Mouse (Mus musculus) stomach, postnatal 0 days (tissue): Measurements from ENCODE around the gene Mad1l1. TPM values are rescaled to one million over a fixed set of nuclear protein-coding genes. Genes with fewer than 3 reads are reported as not detected.
A peak's percentile ranks its signal among the peaks of the same experiment; 100 is the strongest.

Source experiments
- ATAC-seq: fragments of 200-750 bp; cut with Nextera tagmentation; 2 replicates; pipeline ENCODE4 v1.8.0; 2017; ENCODE audit not compliant: low FRiP score, low TSS enrichment
- DNase-seq: peaks from one replicate; pipeline ENCODE4 v3.0.0-alpha.2; 2016; ENCODE audit warnings: low spot score
- H3K27ac ChIP-seq: fragments of 300-500 bp; sonication (generic); replicated peaks from 2 replicates; pipeline ENCODE4 v1.5.1; 2014; ENCODE audit warnings: mild to moderate bottlenecking, control low read depth
- H3K27me3 ChIP-seq: fragments of 300-500 bp; sonication (generic); 2 replicates; pipeline ENCODE4 v1.6.1; 2014; ENCODE audit warnings: low read length; ENCODE audit not compliant: control insufficient read depth, insufficient read depth
- H3K36me3 ChIP-seq: fragments of 300-500 bp; sonication (generic); 2 replicates; pipeline ENCODE4 v1.6.1; 2014; ENCODE audit warnings: low read length, mixed read lengths; ENCODE audit not compliant: control insufficient read depth, insufficient read depth
- H3K4me1 ChIP-seq: fragments of 300-500 bp; sonication (generic); replicated peaks from 2 replicates; pipeline ENCODE4 v1.6.1; 2014; ENCODE audit warnings: antibody characterized with exemption; ENCODE audit not compliant: control insufficient read depth, insufficient read depth
- H3K4me2 ChIP-seq: fragments of 300-500 bp; sonication (generic); replicated peaks from 2 replicates; pipeline ENCODE4 v1.6.1; 2014; ENCODE audit warnings: low read depth, mild to moderate bottlenecking, control low read depth, moderate library complexity
- H3K4me3 ChIP-seq: fragments of 300-500 bp; sonication (generic); 2 replicates; pipeline ENCODE4 v1.5.1; 2014; ENCODE audit warnings: low read depth, low read length, control low read depth
- H3K9ac ChIP-seq: fragments of 300-500 bp; sonication (generic); 2 replicates; pipeline ENCODE4 v1.6.1; 2014; ENCODE audit warnings: mild to moderate bottlenecking, low read length, control low read depth, mixed read lengths
- H3K9me3 ChIP-seq: fragments of 300-500 bp; sonication (generic); 2 replicates; pipeline ENCODE4 v1.6.1; 2016; ENCODE audit warnings: low read length; ENCODE audit not compliant: control insufficient read depth
- CTCF ChIP-seq: IDR thresholded peaks from 2 replicates; pipeline ENCODE4 v1.5.1; 2016; ENCODE audit warnings: antibody characterized with exemption, low read depth, mild to moderate bottlenecking, moderate library complexity
- EP300 ChIP-seq: optimal IDR thresholded peaks from 2 replicates; pipeline ENCODE3; 2016; ENCODE audit warnings: antibody characterized with exemption
- WGBS: fragments of 180-500 bp; shearing (Covaris S2); extraction: QIAGEN DNeasy Blood & Tissue Kit; methylation state at CpG from one replicate; pipeline ENCODE4 v1.1.7; 2014; 5-methylcytosine and 5-hydroxymethylcytosine counted together
- polyA plus RNA-seq: library from polyadenylated mRNA; unstranded; fragments of >200 nt; fragmentation: Nextera tagmentation; extraction: Ambion mirVana; gene quantifications from 2 replicates; pipeline ENCODE4 v1.2.1, GENCODE M21; 2015

Mad1l1 gene
- polyA plus RNA-seq, 1 experiment from 2014 or later, result 14.2 TPM

GRCm38 (mm10) chr5:140124626-140125025 lies 196.7 kb downstream of the Mad1l1 start:
- H3K27me3 ChIP-seq, result no peaks in the 10 kb centered on the region
- H3K4me1 ChIP-seq, result no peaks in the 10 kb centered on the region
- no peak overlapping the region for H3K27ac ChIP-seq
- H3K9me3 ChIP-seq, result no peaks in the 10 kb centered on the region
- no peak for DNase-seq
- H3K4me3 ChIP-seq, result no peak overlapping the region
- no peak for ATAC-seq
- H3K4me2 ChIP-seq, result no peak overlapping the region
- no peaks in the 10 kb centered on the region for H3K36me3 ChIP-seq
- WGBS, result 92% methylated on average over 1 of the region's 1 CpGs
- TF ChIP-seq EP300, result no peak
- TF ChIP-seq CTCF, result no peak
- H3K9ac ChIP-seq, result no peak overlapping the region

GRCm38 (mm10) chr5:140123640-140124366 lies 197.5 kb downstream of the Mad1l1 start:
- H3K4me2 ChIP-seq, result no peak overlapping the region
- H3K9ac ChIP-seq, result no peak overlapping the region
- WGBS, result 56% methylated on average over 4 of the region's 4 CpGs
- H3K4me3 ChIP-seq, result no peak overlapping the region
- no peaks in the 10 kb centered on the region for H3K36me3 ChIP-seq
- no peak overlapping the region; the same call in 1 of the 2 replicates for H3K27ac ChIP-seq
- TF ChIP-seq EP300 (no peak), CTCF (no peak)
- no peaks in the 10 kb centered on the region for H3K27me3 ChIP-seq
- ATAC-seq, result peak; percentile 66; the same call in 1 of the 2 replicates
- no peaks in the 10 kb centered on the region for H3K9me3 ChIP-seq
- H3K4me1 ChIP-seq, result no peaks in the 10 kb centered on the region
- no peak for DNase-seq

GRCm38 (mm10) chr5:140123194-140123593 lies 198.2 kb downstream of the Mad1l1 start:
- Histone ChIP-seq H3K9ac (no peak overlapping the region), H3K27me3 (no peaks in the 10 kb centered on the region), H3K27ac (no peak overlapping the region), H3K4me3 (no peak overlapping the region), H3K4me1 (no peaks in the 10 kb centered on the region), H3K9me3 (no peaks in the 10 kb centered on the region), H3K4me2 (no peak overlapping the region), H3K36me3 (no peaks in the 10 kb centered on the region)
- peak; percentile 71 for ATAC-seq
- no peak for TF ChIP-seq CTCF
- TF ChIP-seq EP300, result no peak
- WGBS, result 47% methylated on average over 5 of the region's 5 CpGs
- DNase-seq, result peak; percentile 54

- Histone ChIP-seq H3K27me3 (no peaks in the 10 kb centered on the region), H3K27ac (no peak overlapping the region), H3K4me1 (no peaks in the 10 kb centered on the region), H3K36me3 (no peaks in the 10 kb centered on the region), H3K4me2 (no peak overlapping the region), H3K4me3 (no peak overlapping the region), H3K9ac (no peak overlapping the region), H3K9me3 (no peaks in the 10 kb centered on the region)
- TF ChIP-seq EP300, result no peak
- TF ChIP-seq CTCF, result no peak
- ATAC-seq, result no peak
- WGBS, result 81% methylated on average over 3 of the region's 3 CpGs
- DNase-seq, result no peak
These were observed 199.4 kb downstream of the Mad1l1 start for GRCm38 (mm10) chr5:140121966-140122365.

GRCm38 (mm10) chr5:140118921-140119320 lies 202.4 kb downstream of the Mad1l1 start:
- no peaks in the 10 kb centered on the region for H3K9me3 ChIP-seq
- no peaks in the 10 kb centered on the region for H3K4me1 ChIP-seq
- WGBS, result 92% methylated on average over 3 of the region's 3 CpGs
- DNase-seq, result no peak
- H3K4me3 ChIP-seq, result no peak overlapping the region
- H3K9ac ChIP-seq, result no peak overlapping the region
- ATAC-seq, result no peak
- H3K4me2 ChIP-seq, result no peak overlapping the region
- H3K27ac ChIP-seq, result no peak overlapping the region
- H3K27me3 ChIP-seq, result no peaks in the 10 kb centered on the region
- no peaks in the 10 kb centered on the region for H3K36me3 ChIP-seq
- TF ChIP-seq EP300 (no peak), CTCF (no peak)

GRCm38 (mm10) chr5:140117968-140118367 lies 203.4 kb downstream of the Mad1l1 start:
- Histone ChIP-seq H3K36me3 (no peaks in the 10 kb centered on the region), H3K27me3 (no peaks in the 10 kb centered on the region), H3K9me3 (no peaks in the 10 kb centered on the region), H3K4me2 (no peak overlapping the region), H3K4me3 (no peak overlapping the region), H3K9ac (no peak overlapping the region), H3K4me1 (no peaks in the 10 kb centered on the region), H3K27ac (no peak overlapping the region)
- ATAC-seq (no peak), DNase-seq (no peak)
- no peak for TF ChIP-seq CTCF
